Mouse (Mus musculus) adrenal gland (tissue): Measurements from ENCODE around the gene Plxna4.

Source experiments
- intact Hi-C: fragments of 180-260 bp; cut with DNase I; formaldehyde crosslinking; loops from one replicate; pipeline ENCODE4 v1.15.1; 2025

The Plxna4 gene

GRCm38 (mm10) chr6:32409625-32410024 lies 178.4 kb downstream of the Plxna4 start:
- intact Hi-C loops: no loop called here

DNA sequence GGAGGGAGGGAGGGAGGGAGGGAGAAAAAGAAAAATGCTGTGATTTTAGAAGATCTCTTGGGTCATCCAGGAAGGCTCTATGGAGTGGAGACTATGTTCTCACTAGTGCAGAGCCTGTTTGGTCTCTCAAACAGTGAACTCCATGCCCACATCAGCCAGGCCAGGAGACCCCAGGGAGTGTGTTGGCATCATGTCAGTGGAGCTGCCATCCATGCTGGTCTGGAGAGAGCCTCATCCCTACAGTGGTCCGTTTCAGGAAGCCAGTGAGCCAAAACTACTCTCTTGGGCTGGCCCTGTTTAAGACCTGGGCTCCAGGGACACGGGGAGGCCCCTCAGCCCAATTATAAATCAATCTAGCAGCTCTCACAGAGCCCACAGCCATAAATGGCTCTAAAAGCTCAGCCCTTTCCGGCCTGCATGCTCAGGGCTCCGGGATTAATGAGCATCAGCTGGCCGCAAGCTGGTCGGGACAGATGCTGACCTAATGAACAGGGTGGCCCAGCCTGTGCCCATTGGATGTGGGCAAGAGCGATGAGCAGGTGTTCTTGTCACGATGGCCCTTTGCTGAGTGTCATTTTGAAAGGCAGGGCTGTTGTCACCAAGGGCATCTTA lies 180.3 kb downstream of the Plxna4 start:
- intact Hi-C loops: no loop called here

DNA sequence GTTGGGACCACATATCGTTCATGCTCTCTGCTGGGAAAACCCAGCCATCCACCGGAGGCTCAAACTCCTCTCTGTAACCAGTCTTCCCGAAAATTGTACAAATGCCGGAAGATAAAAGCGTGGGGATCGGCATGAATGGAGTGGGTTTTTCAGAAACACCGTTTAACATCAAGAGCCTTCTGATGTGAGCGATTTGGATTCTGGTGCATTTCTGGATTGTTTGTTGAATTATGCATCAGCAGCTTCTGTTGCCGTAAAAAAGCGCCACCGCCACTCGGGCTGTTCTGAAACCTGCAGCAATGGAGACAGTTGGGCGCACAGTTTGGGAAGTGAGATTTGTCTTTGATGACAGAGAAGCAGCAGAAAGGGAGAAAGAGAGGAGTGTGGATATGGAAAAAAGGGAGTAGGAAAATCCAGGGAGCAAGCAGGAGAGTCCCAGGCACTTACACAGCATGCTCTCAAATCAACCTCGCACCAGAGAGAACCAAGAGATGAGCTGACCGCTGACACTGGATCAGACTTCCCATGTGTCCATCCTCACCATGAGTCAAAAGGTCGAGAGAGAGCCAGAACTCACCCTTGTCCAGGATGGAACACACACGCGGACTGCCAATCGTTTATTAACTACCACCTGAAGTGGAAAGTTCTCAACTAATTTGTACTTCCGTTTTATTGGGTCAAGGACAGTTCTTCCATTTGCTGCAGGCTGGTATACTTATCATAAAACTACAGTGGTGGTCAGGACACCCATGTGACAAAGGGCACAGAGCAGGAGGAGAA lies 181.5 kb downstream of the Plxna4 start:
- intact Hi-C loops: no loop called here

- intact Hi-C loops: no loop called here
Observed at GRCm38 (mm10) chr6:32402560-32403235, 185.3 kb downstream of the Plxna4 start.

- intact Hi-C loops: no loop called here
Observed at GRCm38 (mm10) chr6:32398261-32398660, 189.7 kb downstream of the Plxna4 start.

DNA sequence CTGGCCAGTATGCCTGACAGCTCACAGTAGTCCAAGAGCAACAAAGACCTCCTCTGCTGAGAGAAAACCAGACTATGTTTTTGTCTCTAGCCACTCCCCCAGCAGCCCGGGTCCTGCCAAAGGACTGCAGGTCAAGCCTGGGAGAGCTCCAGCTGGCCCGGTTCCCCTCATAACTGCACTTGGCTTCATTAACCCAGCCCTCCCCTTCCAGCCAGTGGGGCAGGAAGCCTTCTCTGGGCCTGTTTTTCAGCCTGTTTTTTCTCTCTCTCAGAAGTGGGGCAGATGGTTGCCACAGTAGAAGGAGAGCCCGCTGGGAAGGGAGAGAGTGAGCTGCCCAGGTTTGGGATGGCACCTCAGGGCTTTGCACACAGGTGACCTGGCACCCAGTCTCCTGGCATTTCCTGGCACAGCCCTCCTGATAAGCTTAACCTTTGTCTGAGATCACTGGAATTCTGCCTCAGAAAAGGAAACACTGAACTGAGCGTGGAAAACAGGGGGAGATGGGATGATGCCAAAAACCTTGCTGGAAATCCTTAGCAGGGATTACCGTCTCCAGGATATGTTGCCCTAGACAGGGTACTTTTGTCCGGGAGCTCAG lies 190.8 kb downstream of the Plxna4 start:
- intact Hi-C loops: no loop called here

- intact Hi-C loops: no loop called here
Observed at GRCm38 (mm10) chr6:32395415-32395814, 192.6 kb downstream of the Plxna4 start.

- intact Hi-C loops: no loop called here
Observed at GRCm38 (mm10) chr6:32392262-32392661, 195.7 kb downstream of the Plxna4 start.

- intact Hi-C loops: no loop called here
Observed at GRCm38 (mm10) chr6:32388276-32388675, 199.7 kb downstream of the Plxna4 start.

GRCm38 (mm10) chr6:32386915-32387314 lies 201.1 kb downstream of the Plxna4 start:
- intact Hi-C loops: no loop called here

GRCm38 (mm10) chr6:32384937-32385336 lies 203.1 kb downstream of the Plxna4 start:
- intact Hi-C loops: no loop called here

DNA sequence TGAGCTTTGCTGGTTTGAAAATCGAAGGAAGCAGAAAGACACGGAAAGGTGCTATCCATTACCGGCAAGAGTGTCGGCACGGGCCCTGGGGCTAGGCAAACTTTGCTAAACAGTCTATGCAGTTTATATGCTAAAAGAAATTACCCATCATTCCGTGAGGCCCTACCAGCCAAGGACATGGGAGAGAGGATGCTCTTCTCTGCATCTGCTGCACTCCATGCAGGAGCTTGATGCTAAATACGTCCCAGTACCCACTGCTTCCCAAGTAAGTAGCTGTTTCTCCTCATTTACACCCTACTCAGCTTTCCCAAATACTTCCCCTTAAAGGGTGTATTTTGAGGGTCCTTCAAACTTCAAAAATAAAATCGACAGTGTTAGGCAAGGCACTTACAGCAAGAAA lies 203.6 kb downstream of the Plxna4 start:
- intact Hi-C loops: no loop called here

DNA sequence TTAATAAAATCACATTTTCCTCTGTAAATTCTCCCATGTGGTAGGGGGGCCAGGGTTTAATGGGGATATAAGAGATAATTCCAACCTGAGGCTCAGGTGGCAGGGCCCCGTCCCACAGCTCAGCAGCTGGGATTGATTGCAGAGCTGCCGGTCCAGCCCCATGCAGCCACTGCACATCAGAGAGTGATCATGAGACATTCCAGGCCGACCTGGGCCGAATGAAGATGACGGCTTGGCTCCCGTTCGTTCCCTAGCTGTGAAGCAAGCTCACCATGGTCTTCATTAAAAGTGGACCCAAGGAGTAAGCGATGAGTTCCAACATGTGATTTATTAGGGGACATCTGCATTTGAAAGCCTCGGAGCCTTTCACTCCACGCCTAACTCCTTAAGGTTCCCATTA lies 206.5 kb downstream of the Plxna4 start:
- intact Hi-C loops: no loop called here

GRCm38 (mm10) chr6:32377181-32377580 lies 210.8 kb downstream of the Plxna4 start:
- intact Hi-C loops: no loop called here

GRCm38 (mm10) chr6:32373931-32374361 lies 214.0 kb downstream of the Plxna4 start:
- intact Hi-C loops: no loop called here

- intact Hi-C loops: no loop called here
Observed at GRCm38 (mm10) chr6:32369092-32369491, 218.9 kb downstream of the Plxna4 start.

GRCm38 (mm10) chr6:32368408-32368807 lies 219.6 kb downstream of the Plxna4 start:
- intact Hi-C loops: no loop called here

DNA sequence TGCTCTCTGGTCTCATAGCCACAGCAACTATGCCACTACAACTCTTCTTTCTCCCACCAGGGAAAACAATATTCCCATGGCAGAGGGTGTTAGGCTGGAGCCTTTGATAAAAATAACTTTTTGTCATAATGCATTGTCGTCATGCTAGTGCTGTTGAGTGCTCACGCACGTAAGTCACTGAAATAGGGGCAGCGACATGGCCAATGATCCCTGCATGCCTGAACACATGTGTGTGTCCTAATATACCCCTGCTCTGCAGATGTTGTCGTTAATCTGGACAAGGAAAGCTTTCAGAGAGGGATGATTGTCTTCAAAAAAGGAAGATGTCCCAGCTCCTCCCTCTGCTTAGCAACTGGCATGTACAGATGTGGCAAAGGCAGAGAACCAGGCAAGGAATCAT lies 223.1 kb downstream of the Plxna4 start:
- intact Hi-C loops: no loop called here

- intact Hi-C loops: no loop called here
Observed at GRCm38 (mm10) chr6:32363489-32364068, 224.4 kb downstream of the Plxna4 start.

- intact Hi-C loops: no loop called here
Observed at GRCm38 (mm10) chr6:32362421-32362820, 225.6 kb downstream of the Plxna4 start.

DNA sequence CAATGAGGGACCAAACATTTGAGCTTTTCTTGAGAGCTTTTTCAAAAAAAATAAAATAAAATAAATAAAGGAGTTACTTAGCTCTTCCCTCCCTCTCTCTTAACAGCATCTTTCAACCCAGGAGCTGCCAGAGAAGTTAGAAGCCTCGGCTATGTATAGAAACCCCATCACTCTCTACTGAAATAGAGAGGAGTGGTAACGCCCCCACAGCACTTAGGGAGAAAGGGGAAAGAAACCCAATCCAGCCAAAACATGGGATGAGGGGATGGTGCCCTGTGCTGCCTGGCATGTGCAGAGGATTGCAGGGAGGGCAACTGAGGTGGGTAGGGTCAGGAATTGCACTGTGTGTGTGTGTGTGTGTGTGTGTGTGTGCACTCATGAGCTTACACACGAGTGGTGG lies 228.3 kb downstream of the Plxna4 start:
- intact Hi-C loops: no loop called here

GRCm38 (mm10) chr6:32357497-32357896 lies 230.5 kb downstream of the Plxna4 start:
- intact Hi-C loops: no loop called here
